Mouse (Mus musculus): Measurements from ENCODE around the gene Rnase1. TPM values are rescaled to one million over a fixed set of nuclear protein-coding genes. Genes with fewer than 3 reads are reported as not detected.
"Not testable (repeated sequence)": the region's sequence is repeated elsewhere in the genome, so short reads cannot be mapped to it uniquely, and the experiment has no call there.

Rnase1 gene
- polyA plus RNA-seq, 1 experiment: not detected

GRCm38 (mm10) chr14:51104366-51104765, 42.2 kb downstream of the Rnase1 start:
- Histone ChIP-seq H3K9ac (ENCODE audit: low read depth, poor library complexity, severe bottlenecking) (no peak overlapping the region), H3K4me1 (ENCODE audit: control insufficient read depth, insufficient read depth, low read length) (no peaks in the 10 kb centered on the region), H3K36me3 (ENCODE audit: control insufficient read depth, insufficient read depth, low read length, poor library complexity, severe bottlenecking) (no peaks in the 10 kb centered on the region), H3K4me3 (ENCODE audit: low read depth, low read length) (no peak overlapping the region), H3K27me3 (ENCODE audit: control insufficient read depth, insufficient read depth, low read length, poor library complexity, severe bottlenecking) (no peaks in the 10 kb centered on the region), H3K9me3 (replicated peaks; ENCODE audit: control insufficient read depth, insufficient read depth, low read length, poor library complexity, severe bottlenecking) (no peaks in the 10 kb centered on the region), H3K27ac (ENCODE audit: insufficient read depth, low read length) (no peak overlapping the region)
- TF ChIP-seq CTCF (IDR thresholded peaks at IDR 0.05; ENCODE audit: low read depth, low read length): no peak
- TF ChIP-seq EP300 (IDR thresholded peaks at IDR 0.05; ENCODE audit: insufficient read depth, low read depth, low read length): no peak
- TF ChIP-seq POLR2A (IDR thresholded peaks at IDR 0.05; ENCODE audit: insufficient read depth, low read length): no peak

GRCm38 (mm10) chr14:51103217-51103616, 43.4 kb downstream of the Rnase1 start:
- Histone ChIP-seq H3K9ac (ENCODE audit: low read depth, poor library complexity, severe bottlenecking) (no peak overlapping the region), H3K27me3 (ENCODE audit: control insufficient read depth, insufficient read depth, low read length, poor library complexity, severe bottlenecking) (no peaks in the 10 kb centered on the region), H3K4me3 (ENCODE audit: low read depth, low read length) (no peak overlapping the region), H3K27ac (ENCODE audit: insufficient read depth, low read length) (no peak overlapping the region), H3K4me1 (ENCODE audit: control insufficient read depth, insufficient read depth, low read length) (no peaks in the 10 kb centered on the region), H3K9me3 (replicated peaks; ENCODE audit: control insufficient read depth, insufficient read depth, low read length, poor library complexity, severe bottlenecking) (no peaks in the 10 kb centered on the region), H3K36me3 (ENCODE audit: control insufficient read depth, insufficient read depth, low read length, poor library complexity, severe bottlenecking) (no peaks in the 10 kb centered on the region)
- TF ChIP-seq CTCF (IDR thresholded peaks at IDR 0.05; ENCODE audit: low read depth, low read length): peak; percentile 76
- no peak for TF ChIP-seq POLR2A (IDR thresholded peaks at IDR 0.05; ENCODE audit: insufficient read depth, low read length)

- Histone ChIP-seq H3K27me3 (ENCODE audit: control insufficient read depth, insufficient read depth, low read length, poor library complexity, severe bottlenecking) (no peaks in the 10 kb centered on the region), H3K27ac (ENCODE audit: insufficient read depth, low read length) (no peak overlapping the region), H3K4me1 (ENCODE audit: control insufficient read depth, insufficient read depth, low read length) (no peaks in the 10 kb centered on the region)
These were observed 45.3 kb downstream of the Rnase1 start for GRCm38 (mm10) chr14:51101284-51101683.

GRCm38 (mm10) chr14:51098921-51099320, 47.7 kb downstream of the Rnase1 start:
- H3K36me3 ChIP-seq (ENCODE audit: control insufficient read depth, insufficient read depth, low read length, poor library complexity, severe bottlenecking): no peaks in the 10 kb centered on the region
- H3K4me1 ChIP-seq (ENCODE audit: control insufficient read depth, insufficient read depth, low read length): no peaks in the 10 kb centered on the region
- no peak overlapping the region for H3K9ac ChIP-seq (ENCODE audit: low read depth, poor library complexity, severe bottlenecking)
- no peaks in the 10 kb centered on the region for H3K9me3 ChIP-seq (replicated peaks; ENCODE audit: control insufficient read depth, insufficient read depth, low read length, poor library complexity, severe bottlenecking)
- H3K27me3 ChIP-seq (ENCODE audit: control insufficient read depth, insufficient read depth, low read length, poor library complexity, severe bottlenecking): no peaks in the 10 kb centered on the region
- no peak overlapping the region for H3K4me3 ChIP-seq (ENCODE audit: low read depth, low read length)
- no peak overlapping the region for H3K27ac ChIP-seq (ENCODE audit: insufficient read depth, low read length)
- TF ChIP-seq EP300 (IDR thresholded peaks at IDR 0.05; ENCODE audit: insufficient read depth, low read depth, low read length): no peak
- no peak for TF ChIP-seq CTCF (IDR thresholded peaks at IDR 0.05; ENCODE audit: low read depth, low read length)
- no peak for TF ChIP-seq POLR2A (IDR thresholded peaks at IDR 0.05; ENCODE audit: insufficient read depth, low read length)

More at GRCm38 (mm10) chr14:51101284-51101683, 45.3 kb downstream of the Rnase1 start:
- TF ChIP-seq CTCF (IDR thresholded peaks at IDR 0.05; ENCODE audit: low read depth, low read length) (no peak), POLR2A (IDR thresholded peaks at IDR 0.05; ENCODE audit: insufficient read depth, low read length) (no peak), EP300 (IDR thresholded peaks at IDR 0.05; ENCODE audit: insufficient read depth, low read depth, low read length) (no peak)
- H3K9ac ChIP-seq (ENCODE audit: low read depth, poor library complexity, severe bottlenecking): no peak overlapping the region
- H3K4me3 ChIP-seq (ENCODE audit: low read depth, low read length): no peak overlapping the region
- no peaks in the 10 kb centered on the region for H3K9me3 ChIP-seq (replicated peaks; ENCODE audit: control insufficient read depth, insufficient read depth, low read length, poor library complexity, severe bottlenecking)
- no peaks in the 10 kb centered on the region for H3K36me3 ChIP-seq (ENCODE audit: control insufficient read depth, insufficient read depth, low read length, poor library complexity, severe bottlenecking)

GRCm38 (mm10) chr14:51098300-51098699, 48.3 kb downstream of the Rnase1 start:
- peak; percentile 24 for TF ChIP-seq CTCF (IDR thresholded peaks at IDR 0.05; ENCODE audit: low read depth, low read length)

GRCm38 (mm10) chr14:51095736-51096524, 50.7 kb downstream of the Rnase1 start:
- TF ChIP-seq POLR2A (IDR thresholded peaks at IDR 0.05; ENCODE audit: insufficient read depth, low read length) (no peak), CTCF (IDR thresholded peaks at IDR 0.05; ENCODE audit: low read depth, low read length) (no peak), EP300 (IDR thresholded peaks at IDR 0.05; ENCODE audit: insufficient read depth, low read depth, low read length) (no peak)
- H3K36me3 ChIP-seq (ENCODE audit: control insufficient read depth, insufficient read depth, low read length, poor library complexity, severe bottlenecking): no peaks in the 10 kb centered on the region
- no peak overlapping the region for H3K4me3 ChIP-seq (ENCODE audit: low read depth, low read length)
- H3K4me1 ChIP-seq (ENCODE audit: control insufficient read depth, insufficient read depth, low read length): no peaks in the 10 kb centered on the region
- no peaks in the 10 kb centered on the region for H3K9me3 ChIP-seq (replicated peaks; ENCODE audit: control insufficient read depth, insufficient read depth, low read length, poor library complexity, severe bottlenecking)
- no peaks in the 10 kb centered on the region for H3K27me3 ChIP-seq (ENCODE audit: control insufficient read depth, insufficient read depth, low read length, poor library complexity, severe bottlenecking)
- H3K9ac ChIP-seq (ENCODE audit: low read depth, poor library complexity, severe bottlenecking): no peak overlapping the region
- H3K27ac ChIP-seq (ENCODE audit: insufficient read depth, low read length): no peak overlapping the region

More at GRCm38 (mm10) chr14:51098300-51098699, 48.3 kb downstream of the Rnase1 start:
- not testable (repeated sequence) for H3K4me1 ChIP-seq (ENCODE audit: control insufficient read depth, insufficient read depth, low read length); H3K9me3 ChIP-seq (replicated peaks; ENCODE audit: control insufficient read depth, insufficient read depth, low read length, poor library complexity, severe bottlenecking); H3K27me3 ChIP-seq (ENCODE audit: control insufficient read depth, insufficient read depth, low read length, poor library complexity, severe bottlenecking); H3K9ac ChIP-seq (ENCODE audit: low read depth, poor library complexity, severe bottlenecking); H3K4me3 ChIP-seq (ENCODE audit: low read depth, low read length); H3K36me3 ChIP-seq (ENCODE audit: control insufficient read depth, insufficient read depth, low read length, poor library complexity, severe bottlenecking); H3K27ac ChIP-seq (ENCODE audit: insufficient read depth, low read length)

Other genes starting within 250 kb of the Rnase1 start
- not detected in 2 replicates for gene Klhl33, start 249.3 kb downstream of the Rnase1 start, polyA plus RNA-seq (2011; ENCODE audit: insufficient read depth, insufficient read length, low read depth, missing spikeins)
- gene Osgep, start 221.9 kb downstream of the Rnase1 start, polyA plus RNA-seq (2011; ENCODE audit: insufficient read depth, insufficient read length, low read depth, missing spikeins): 68.4 and 72.5 TPM in 2 replicates
- 165 and 181 TPM in 2 replicates for gene Apex1, start 221.8 kb downstream of the Rnase1 start, polyA plus RNA-seq (2011; ENCODE audit: insufficient read depth, insufficient read length, low read depth, missing spikeins)
- 90.3 and 95.5 TPM in 2 replicates for gene Pip4p1, start 215.9 kb downstream of the Rnase1 start, polyA plus RNA-seq (2011; ENCODE audit: insufficient read depth, insufficient read length, low read depth, missing spikeins)
- gene Pnp, start 215.7 kb downstream of the Rnase1 start, polyA plus RNA-seq (2011; ENCODE audit: insufficient read depth, insufficient read length, low read depth, missing spikeins): 58.9 and 64.4 TPM in 2 replicates
- gene Gm49342, start 202.3 kb downstream of the Rnase1 start, polyA plus RNA-seq (2011; ENCODE audit: insufficient read depth, insufficient read length, low read depth, missing spikeins): 24.9 and 31.0 TPM in 2 replicates
- gene Pnp2, start 190.8 kb downstream of the Rnase1 start, polyA plus RNA-seq (2011; ENCODE audit: insufficient read depth, insufficient read length, low read depth, missing spikeins): 6.1 and 9.4 TPM in 2 replicates
- not detected in 2 replicates for gene Rnase10, start 139.0 kb downstream of the Rnase1 start, polyA plus RNA-seq (2011; ENCODE audit: insufficient read depth, insufficient read length, low read depth, missing spikeins)
- gene Rnase9, start 104.9 kb downstream of the Rnase1 start, polyA plus RNA-seq (2011; ENCODE audit: insufficient read depth, insufficient read length, low read depth, missing spikeins): not detected in 2 replicates
- not detected in 2 replicates for gene Rnase11, start 96.6 kb downstream of the Rnase1 start, polyA plus RNA-seq (2011; ENCODE audit: insufficient read depth, insufficient read length, low read depth, missing spikeins)
- not detected in 2 replicates for gene Rnase12, start 89.1 kb downstream of the Rnase1 start, polyA plus RNA-seq (2011; ENCODE audit: insufficient read depth, insufficient read length, low read depth, missing spikeins)
- not detected in 2 replicates for gene Olfr750, start 72.3 kb downstream of the Rnase1 start, polyA plus RNA-seq (2011; ENCODE audit: insufficient read depth, insufficient read length, low read depth, missing spikeins)
- 7.0 and 7.2 TPM in 2 replicates for gene Rnase4, start 55.7 kb downstream of the Rnase1 start, polyA plus RNA-seq (2011; ENCODE audit: insufficient read depth, insufficient read length, low read depth, missing spikeins)
- gene Ang, start 55.6 kb downstream of the Rnase1 start, polyA plus RNA-seq (2011; ENCODE audit: insufficient read depth, insufficient read length, low read depth, missing spikeins): 3.2 and 3.6 TPM in 2 replicates
- gene Eddm3b, start 32.4 kb downstream of the Rnase1 start, polyA plus RNA-seq (2011; ENCODE audit: insufficient read depth, insufficient read length, low read depth, missing spikeins): not detected in 2 replicates
- not detected in 2 replicates for gene Rnase6, start 22.9 kb downstream of the Rnase1 start, polyA plus RNA-seq (2011; ENCODE audit: insufficient read depth, insufficient read length, low read depth, missing spikeins)
- not detected in 2 replicates for gene Rnase2b, start 15.5 kb upstream of the Rnase1 start, polyA plus RNA-seq (2011; ENCODE audit: insufficient read depth, insufficient read length, low read depth, missing spikeins)
- not detected in 2 replicates for gene Ang2, start 52.4 kb upstream of the Rnase1 start, polyA plus RNA-seq (2011; ENCODE audit: insufficient read depth, insufficient read length, low read depth, missing spikeins)
- gene Ear14, start 56.6 kb upstream of the Rnase1 start, polyA plus RNA-seq (2011; ENCODE audit: insufficient read depth, insufficient read length, low read depth, missing spikeins): not detected in 2 replicates
- gene Rnase2a, start 109.3 kb upstream of the Rnase1 start, polyA plus RNA-seq (2011; ENCODE audit: insufficient read depth, insufficient read length, low read depth, missing spikeins): not detected in 2 replicates
- gene Gm7247, start 215.0 kb upstream of the Rnase1 start, polyA plus RNA-seq (2011; ENCODE audit: insufficient read depth, insufficient read length, low read depth, missing spikeins): not detected in 2 replicates